Mouse (Mus musculus): ENCODE measurements around the gene Spg20. TPM values are rescaled to one million over a fixed set of nuclear protein-coding genes. Genes with fewer than 3 reads are reported as not detected.

Spg20 gene
- polyA plus RNA-seq (2015; fragmentation: Nextera tagmentation; extraction: Ambion mirVana) = 27.9 and 30.0 TPM in 2 replicates

DNA sequence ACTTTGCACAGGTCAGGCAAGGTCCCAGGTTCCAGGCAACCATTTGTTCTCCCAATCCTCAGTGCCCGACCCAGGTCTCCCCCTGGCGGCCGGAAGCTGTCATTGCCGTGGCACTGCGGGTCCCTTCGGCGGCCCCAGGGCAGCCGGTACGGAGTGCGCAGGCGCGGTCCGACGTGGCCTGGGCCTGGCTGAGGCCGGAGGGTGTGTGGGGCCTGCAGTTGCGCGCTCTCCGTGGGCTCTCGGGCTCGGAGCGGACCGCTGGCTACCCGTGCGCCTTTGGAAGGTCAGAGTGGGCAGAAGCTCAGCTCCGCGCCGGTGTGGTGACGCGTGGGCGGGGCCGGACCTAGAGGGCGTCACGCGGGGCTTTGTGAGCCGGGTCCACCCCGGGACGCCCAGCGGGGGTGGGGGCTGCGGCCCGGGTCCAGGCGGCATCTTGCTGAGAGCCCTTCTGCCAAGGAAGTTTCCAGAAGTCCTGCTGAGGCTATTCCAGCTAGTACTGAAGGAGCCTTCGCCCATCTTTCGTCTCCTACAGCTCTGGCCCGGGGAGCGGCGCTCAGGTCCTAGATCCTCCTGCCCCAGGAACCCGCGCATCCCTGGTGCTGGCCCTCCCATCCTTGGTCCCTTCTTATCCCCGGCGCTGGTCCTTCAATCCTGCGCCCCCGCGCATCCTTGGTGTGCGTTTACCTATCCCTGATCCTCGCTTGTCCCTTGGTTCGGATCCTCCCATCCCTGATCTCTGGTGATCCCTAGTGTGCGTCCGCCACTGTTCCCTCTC, at the start of gene Spg20:
Gene Spg20, plus strand, starts transcription at position 174 of the 775 bp plus-strand sequence.
- H3K9ac ChIP-seq (ENCODE audit: low read depth, low read length) = peak within 1 kb of the TSS; percentile 92
- TF ChIP-seq CTCF (IDR thresholded peaks at IDR 0.05; ENCODE audit: low read depth) = peak; percentile 98
- ATAC-seq = peak; percentile 94
- H3K27me3 ChIP-seq (replicated peaks; ENCODE audit: control insufficient read depth, insufficient read depth, low read length) = no peaks in the 10 kb centered on the region
- H3K9me3 ChIP-seq (ENCODE audit: control insufficient read depth) = no peaks in the 10 kb centered on the region
- H3K4me1 ChIP-seq (replicated peaks; ENCODE audit: control insufficient read depth, insufficient read depth, low read length) = peaks cover 6% of the 10 kb centered on the region
- H3K36me3 ChIP-seq (ENCODE audit: control insufficient read depth, insufficient read depth) = peaks cover 2% of the 10 kb centered on the region
- peak within 1 kb of the TSS; percentile 89 for H3K4me2 ChIP-seq (replicated peaks; ENCODE audit: low read depth)
- H3K4me3 ChIP-seq (ENCODE audit: low read depth, low read length) = peak within 1 kb of the TSS; percentile 92
- peak within 1 kb of the TSS; percentile 90 for H3K27ac ChIP-seq (ENCODE audit: low read depth, low read length)
- WGBS = under 1% methylated on average over 58 of the region's 58 CpGs

DNA sequence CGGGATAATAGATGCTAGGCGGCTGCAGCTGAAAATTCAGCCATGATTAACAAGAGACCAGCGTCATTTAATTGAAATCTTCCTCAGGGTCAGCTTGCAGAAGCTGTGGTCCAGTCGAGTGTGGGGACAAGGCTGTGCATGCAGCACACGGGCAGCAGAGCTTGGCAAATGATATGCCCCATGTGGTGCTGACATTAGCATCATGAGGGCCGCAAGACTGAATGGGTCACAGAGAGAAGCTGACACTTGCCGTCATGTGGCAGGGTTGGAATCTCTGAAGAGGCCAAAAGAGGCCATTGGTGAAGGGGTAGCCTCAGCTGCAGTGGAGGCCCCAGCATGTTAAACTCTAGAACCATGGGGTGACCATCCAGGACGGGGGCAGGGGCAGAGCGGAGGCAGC, 49.3 kb upstream of the Spg20 start:
- Histone ChIP-seq H3K9me3 (ENCODE audit: control insufficient read depth) (no peaks in the 10 kb centered on the region), H3K36me3 (ENCODE audit: control insufficient read depth, insufficient read depth) (no peaks in the 10 kb centered on the region), H3K27me3 (replicated peaks; ENCODE audit: control insufficient read depth, insufficient read depth, low read length) (0 out of 2 replicates have a peak, but pooled peaks cover 7% of the 10 kb centered on the region), H3K27ac (ENCODE audit: low read depth, low read length) (no peak overlapping the region), H3K4me3 (ENCODE audit: low read depth, low read length) (no peak overlapping the region), H3K9ac (ENCODE audit: low read depth, low read length) (no peak overlapping the region), H3K4me2 (replicated peaks; ENCODE audit: low read depth) (no peak overlapping the region), H3K4me1 (replicated peaks; ENCODE audit: control insufficient read depth, insufficient read depth, low read length) (no peaks in the 10 kb centered on the region)
- TF ChIP-seq CTCF (IDR thresholded peaks at IDR 0.05; ENCODE audit: low read depth) = no peak
- no peak for ATAC-seq
- WGBS = 79% methylated on average over 9 of the region's 9 CpGs

DNA sequence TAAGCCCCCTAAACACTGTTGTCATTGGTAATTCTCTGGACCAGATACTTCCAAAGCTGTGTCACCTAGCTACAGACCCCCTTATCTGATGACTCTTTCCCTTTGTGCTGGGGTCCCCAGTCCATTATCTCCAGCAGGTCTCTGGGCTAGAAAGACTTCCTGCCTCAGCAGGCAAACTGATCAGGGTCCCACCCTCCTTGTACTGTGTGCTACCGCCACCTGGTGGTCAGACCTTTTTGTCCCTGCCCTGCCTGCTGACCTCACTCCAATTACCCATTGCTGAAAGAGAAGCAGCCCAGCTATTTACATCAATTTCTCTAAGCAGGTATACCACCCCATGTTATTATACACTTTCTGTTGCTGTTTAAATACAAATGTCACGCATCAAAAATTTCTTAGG, 47.5 kb upstream of the Spg20 start:
- H3K4me1 ChIP-seq (replicated peaks; ENCODE audit: control insufficient read depth, insufficient read depth, low read length) = no peaks in the 10 kb centered on the region
- H3K4me2 ChIP-seq (replicated peaks; ENCODE audit: low read depth) = no peak overlapping the region
- H3K27me3 ChIP-seq (replicated peaks; ENCODE audit: control insufficient read depth, insufficient read depth, low read length) = 0 out of 2 replicates have a peak, but pooled peaks cover 5% of the 10 kb centered on the region
- WGBS = 11% methylated on average over 2 of the region's 2 CpGs
- TF ChIP-seq CTCF (IDR thresholded peaks at IDR 0.05; ENCODE audit: low read depth) = peak; percentile 93
- H3K36me3 ChIP-seq (ENCODE audit: control insufficient read depth, insufficient read depth) = no peaks in the 10 kb centered on the region
- no peak overlapping the region for H3K4me3 ChIP-seq (ENCODE audit: low read depth, low read length)
- no peak for ATAC-seq
- H3K9ac ChIP-seq (ENCODE audit: low read depth, low read length) = no peak overlapping the region
- no peak overlapping the region for H3K27ac ChIP-seq (ENCODE audit: low read depth, low read length)
- no peaks in the 10 kb centered on the region for H3K9me3 ChIP-seq (ENCODE audit: control insufficient read depth)

GRCm38 (mm10) chr3:55065738-55066665, 45.9 kb upstream of the Spg20 start:
- H3K4me3 ChIP-seq (ENCODE audit: low read depth, low read length) = no peak overlapping the region
- H3K4me2 ChIP-seq (replicated peaks; ENCODE audit: low read depth) = no peak overlapping the region
- no peaks in the 10 kb centered on the region for H3K36me3 ChIP-seq (ENCODE audit: control insufficient read depth, insufficient read depth)
- ATAC-seq = no peak
- H3K4me1 ChIP-seq (replicated peaks; ENCODE audit: control insufficient read depth, insufficient read depth, low read length) = no peaks in the 10 kb centered on the region
- no peak for TF ChIP-seq CTCF (IDR thresholded peaks at IDR 0.05; ENCODE audit: low read depth)
- H3K9me3 ChIP-seq (ENCODE audit: control insufficient read depth) = no peaks in the 10 kb centered on the region
- no peak overlapping the region for H3K27ac ChIP-seq (ENCODE audit: low read depth, low read length)
- 0 out of 2 replicates have a peak, but pooled peaks cover 5% of the 10 kb centered on the region for H3K27me3 ChIP-seq (replicated peaks; ENCODE audit: control insufficient read depth, insufficient read depth, low read length)
- 45% methylated on average over 14 of the region's 14 CpGs for WGBS
- no peak overlapping the region for H3K9ac ChIP-seq (ENCODE audit: low read depth, low read length)

DNA sequence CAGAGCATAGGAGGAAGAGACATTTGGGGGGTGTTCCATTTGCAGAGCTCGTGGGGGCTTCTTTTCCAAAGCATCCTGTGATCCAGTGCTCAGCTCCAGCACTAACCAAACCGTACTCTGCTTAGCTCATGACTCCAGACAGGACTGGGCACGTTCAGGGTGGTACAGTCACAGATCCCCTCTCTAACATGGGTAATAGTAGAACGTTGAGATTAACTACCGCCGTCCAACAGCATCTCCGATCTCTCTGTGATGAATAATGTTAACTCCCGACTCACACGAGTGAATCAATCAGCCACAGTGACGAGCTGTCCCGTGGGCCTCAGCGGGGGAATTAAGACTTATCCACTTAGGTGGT, 45.3 kb upstream of the Spg20 start:
- no peak overlapping the region for H3K4me3 ChIP-seq (ENCODE audit: low read depth, low read length)
- H3K27ac ChIP-seq (ENCODE audit: low read depth, low read length) = no peak overlapping the region
- 0 out of 2 replicates have a peak, but pooled peaks cover 5% of the 10 kb centered on the region for H3K27me3 ChIP-seq (replicated peaks; ENCODE audit: control insufficient read depth, insufficient read depth, low read length)
- no peaks in the 10 kb centered on the region for H3K36me3 ChIP-seq (ENCODE audit: control insufficient read depth, insufficient read depth)
- H3K9me3 ChIP-seq (ENCODE audit: control insufficient read depth) = no peaks in the 10 kb centered on the region
- no peak for ATAC-seq
- H3K4me2 ChIP-seq (replicated peaks; ENCODE audit: low read depth) = no peak overlapping the region
- no peak overlapping the region for H3K9ac ChIP-seq (ENCODE audit: low read depth, low read length)
- H3K4me1 ChIP-seq (replicated peaks; ENCODE audit: control insufficient read depth, insufficient read depth, low read length) = no peaks in the 10 kb centered on the region
- WGBS = 62% methylated on average over 12 of the region's 12 CpGs
- no peak for TF ChIP-seq CTCF (IDR thresholded peaks at IDR 0.05; ENCODE audit: low read depth)
